Mouse (Mus musculus) MEL (cell line): ENCODE data around the gene Irf3.

Experiments used
- CTCF ChIP-seq, 3 experiments: IDR thresholded peaks in 2 of 3; conservative IDR thresholded peaks in 1 of 3; 2 replicates each; pipeline ENCODE4 v1.5.1; 2011 to 2012; ENCODE audit warnings: low read length in 3 of 3, low read depth in 2 of 3, mild to moderate bottlenecking in 2 of 3, improper control_type of control experiment in 1 of 3, inconsistent platforms in 1 of 3, mixed read lengths in 1 of 3, moderate library complexity in 1 of 3; ENCODE audit not compliant: control insufficient read depth in 1 of 3, insufficient read depth in 1 of 3, poor library complexity in 1 of 3, severe bottlenecking in 1 of 3
- GATA1 ChIP-seq: IDR thresholded peaks from 2 replicates; pipeline ENCODE4 v1.6.1; 2011; ENCODE audit warnings: low read depth, low read length, improper control_type of control experiment
- MAZ ChIP-seq: IDR thresholded peaks from 2 replicates; pipeline ENCODE4 v1.6.1; 2012; ENCODE audit warnings: low read depth, mild to moderate bottlenecking, inconsistent platforms, low read length, improper control_type of control experiment
- MYB ChIP-seq: IDR thresholded peaks from 2 replicates; pipeline ENCODE4 v1.6.1; 2011; ENCODE audit warnings: mild to moderate bottlenecking, low read depth, low read length, improper control_type of control experiment

GRCm38 (mm10) chr7:44952611-44953306 lies 44.7 kb upstream of the Irf3 start:
- no peak for TF ChIP-seq CTCF (IDR thresholded peaks at IDR 0.05 in 2 of 3, conservative IDR thresholded peaks at IDR 0.05 in 1 of 3; ENCODE audit: control insufficient read depth in 1 of 3, insufficient read depth in 1 of 3, low read depth in 2 of 3, low read length in 3 of 3, poor library complexity in 1 of 3, severe bottlenecking in 1 of 3)
- no peak for TF ChIP-seq GATA1
- TF ChIP-seq MAZ: no peak
- no peak for TF ChIP-seq MYB
